Mouse (Mus musculus) monocyte, adult 2 months (primary cell): Measurements from ENCODE around the gene Lcmt2.
"Not testable (repeated sequence)": the region's sequence is repeated elsewhere in the genome, so short reads cannot be mapped to it uniquely, and the experiment has no call there.

Source experiments
- DNase-seq, 2 experiments: peaks; one replicate each; pipeline ENCODE4 v3.0.0; 2022; ENCODE audit warnings: low spot score in 2 of 2, low read depth in 1 of 2

Gene Lcmt2

DNA sequence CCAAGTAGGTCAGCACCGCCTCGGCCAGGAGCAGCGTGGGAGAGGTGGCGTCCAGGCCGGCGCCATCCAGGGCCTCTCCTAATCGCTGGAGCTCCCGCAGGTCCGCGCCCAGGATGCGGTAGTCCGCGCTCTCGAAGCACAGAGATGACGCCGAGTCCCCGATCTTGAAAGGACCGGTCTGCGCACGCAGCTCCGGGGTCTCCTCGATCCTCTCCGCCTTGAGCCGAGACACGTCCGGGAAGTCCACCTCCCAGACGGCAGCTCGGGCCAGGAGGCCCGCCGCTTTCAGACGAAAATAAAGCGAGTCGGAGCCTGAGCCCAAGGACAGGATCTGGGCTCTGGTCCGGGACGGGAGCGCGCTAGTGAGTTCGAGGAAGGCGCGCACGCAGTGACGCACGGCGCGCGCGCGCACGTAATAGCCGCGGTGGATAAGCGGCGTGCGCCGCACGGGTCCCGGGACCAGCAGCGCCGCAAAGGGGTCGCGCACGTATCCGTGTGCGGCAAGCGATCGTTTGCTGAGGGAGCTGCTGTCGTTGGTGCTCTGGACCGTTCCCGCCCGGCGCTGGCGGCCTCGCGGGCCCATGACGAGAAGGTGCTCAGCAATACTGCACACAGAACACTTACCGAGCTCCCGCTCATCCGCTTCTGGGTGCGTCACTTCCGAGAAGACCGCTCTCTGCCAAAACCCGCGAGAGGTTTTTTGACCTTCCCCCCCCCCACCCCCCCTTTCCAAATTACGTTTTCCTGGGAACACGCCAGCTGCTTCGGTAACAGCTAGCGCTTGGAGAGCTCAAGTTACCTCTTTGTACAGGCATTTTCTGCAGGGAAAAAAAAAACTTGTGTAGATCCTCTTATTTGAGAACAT, at the start of gene Lcmt2, which contains the start of gene Adal:
Gene Lcmt2, minus strand, starts transcription at position 636 of the 865 bp plus-strand sequence.
Gene Adal, plus strand, starts transcription at position 411 of the 865 bp plus-strand sequence.
- DNase-seq = peak; percentile 47 to 77

GRCm38 (mm10) chr2:121188530-121188929, 48.1 kb upstream of the Lcmt2 start:
- DNase-seq = no peak

GRCm38 (mm10) chr2:121184142-121184541, 43.7 kb upstream of the Lcmt2 start:
- no peak for DNase-seq

- no peak for DNase-seq
These were observed 43.0 kb upstream of the Lcmt2 start for GRCm38 (mm10) chr2:121183431-121183830.

DNA sequence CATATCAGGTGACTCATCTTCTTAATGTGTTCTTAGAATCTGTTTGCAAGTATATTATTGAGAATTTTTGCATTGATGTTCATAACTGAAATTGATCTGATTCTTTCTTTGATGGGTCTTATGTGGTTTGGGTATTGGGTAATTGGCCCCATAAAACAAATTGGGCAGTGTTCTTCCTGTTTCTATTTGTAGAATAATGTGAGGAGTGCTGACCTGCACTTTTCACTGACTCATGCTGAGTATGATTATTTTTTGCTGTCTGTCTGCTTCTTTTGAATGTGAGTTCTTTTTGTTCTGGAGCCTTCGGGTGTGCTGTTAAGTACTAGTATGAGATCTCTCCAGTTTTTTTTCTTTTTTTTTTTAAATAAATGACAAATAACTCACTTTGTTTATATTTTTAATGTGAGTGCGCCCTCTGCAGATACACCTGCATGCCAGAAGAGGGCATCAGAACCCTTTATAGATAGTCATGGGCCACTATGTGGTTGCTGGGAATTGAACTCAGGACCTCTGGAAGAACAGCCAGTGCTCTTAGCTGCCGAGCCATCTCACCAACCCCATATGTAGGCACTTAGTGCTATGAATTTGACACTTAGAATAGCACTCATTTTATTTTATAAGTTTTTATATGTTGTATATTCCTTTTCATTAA, 38.5 kb upstream of the Lcmt2 start:
- DNase-seq = no peak

GRCm38 (mm10) chr2:121170980-121171742, 30.7 kb upstream of the Lcmt2 start, which contains the start of gene Zscan29:
Gene Zscan29, minus strand, starts transcription at chr2:121171125.
- DNase-seq = peak; percentile 67 to 78

DNA sequence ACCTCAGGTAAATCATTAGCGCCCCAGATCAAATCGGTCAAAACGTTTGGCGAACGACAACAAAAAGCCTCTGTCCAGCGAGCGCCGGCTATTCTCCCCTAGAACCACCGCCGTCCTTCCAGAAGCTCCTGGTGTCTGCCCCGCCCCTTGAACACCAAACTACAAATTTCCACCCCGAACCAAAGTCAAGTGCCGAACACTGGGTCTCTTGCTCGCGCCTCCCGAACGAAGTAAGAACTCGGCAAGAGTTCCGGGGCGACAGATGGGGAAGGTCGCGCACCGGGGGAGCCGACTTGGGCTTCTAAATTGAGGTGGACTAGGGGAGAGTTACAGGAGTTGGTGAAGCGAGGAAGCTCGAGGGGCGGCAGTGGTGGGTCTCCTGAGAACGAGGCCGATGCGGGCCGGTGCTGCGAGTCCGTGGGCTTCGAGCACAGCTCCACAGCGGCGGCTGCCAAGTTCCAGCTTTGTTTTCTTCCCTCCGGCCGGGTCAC, 30.1 kb upstream of the Lcmt2 start, which contains the start of gene Tubgcp4:
Gene Tubgcp4, plus strand, starts transcription at position 174 of the 491 bp plus-strand sequence.
- no peak for DNase-seq

GRCm38 (mm10) chr2:121169902-121170301, 29.4 kb upstream of the Lcmt2 start:
- peak in 1 of 2 experiments; percentile 13 for DNase-seq

DNA sequence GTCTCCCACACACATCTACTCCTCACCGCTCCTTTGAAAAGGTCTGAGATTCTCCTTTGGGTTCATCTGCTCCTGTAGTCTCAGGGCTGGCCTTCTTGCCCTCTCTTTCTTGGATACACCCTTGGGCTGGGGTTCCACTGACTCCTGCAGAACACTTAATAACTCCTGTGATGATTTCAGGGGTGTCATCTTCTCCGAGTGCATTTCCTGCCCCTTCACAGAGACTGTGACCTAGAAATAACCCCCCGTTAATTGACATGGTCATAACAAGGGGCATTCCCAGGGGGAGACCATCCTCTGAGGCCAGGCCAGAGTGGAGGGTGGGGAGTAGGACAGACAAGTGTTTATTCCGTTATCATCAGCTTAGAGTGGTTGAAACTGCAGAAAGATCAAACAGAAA, 28.7 kb upstream of the Lcmt2 start:
- DNase-seq = no peak

DNA sequence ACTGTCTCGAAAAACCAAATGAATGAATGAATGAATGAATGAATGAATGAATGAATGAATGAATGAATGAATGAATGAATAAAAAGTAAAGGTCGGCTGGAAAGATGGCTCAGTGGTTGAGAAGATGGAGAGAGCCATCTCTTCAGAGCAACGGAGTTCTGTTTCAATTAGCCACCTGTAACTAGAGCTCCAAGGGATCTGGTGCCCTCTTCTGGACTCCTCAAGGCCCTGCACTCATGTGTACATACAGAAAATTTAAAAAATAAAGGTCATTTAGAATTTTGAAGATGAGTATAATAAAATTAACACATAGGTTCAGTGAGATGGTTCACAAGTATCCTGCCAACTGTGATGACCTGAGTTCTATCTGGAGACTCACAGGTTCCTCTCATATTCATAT, 12.6 kb upstream of the Lcmt2 start:
- no peak for DNase-seq

- no peak for DNase-seq
These were observed 9.2 kb upstream of the Lcmt2 start for GRCm38 (mm10) chr2:121149679-121150078.

GRCm38 (mm10) chr2:121142415-121142814, 2.0 kb upstream of the Lcmt2 start:
- no peak for DNase-seq

GRCm38 (mm10) chr2:121141216-121142035, 973 bp upstream of the Lcmt2 start:
- no peak for DNase-seq

GRCm38 (mm10) chr2:121139266-121140017, 1.0 kb downstream of the Lcmt2 start:
- no peak for DNase-seq

GRCm38 (mm10) chr2:121137371-121137770, 3.1 kb downstream of the Lcmt2 start:
- no peak for DNase-seq

DNA sequence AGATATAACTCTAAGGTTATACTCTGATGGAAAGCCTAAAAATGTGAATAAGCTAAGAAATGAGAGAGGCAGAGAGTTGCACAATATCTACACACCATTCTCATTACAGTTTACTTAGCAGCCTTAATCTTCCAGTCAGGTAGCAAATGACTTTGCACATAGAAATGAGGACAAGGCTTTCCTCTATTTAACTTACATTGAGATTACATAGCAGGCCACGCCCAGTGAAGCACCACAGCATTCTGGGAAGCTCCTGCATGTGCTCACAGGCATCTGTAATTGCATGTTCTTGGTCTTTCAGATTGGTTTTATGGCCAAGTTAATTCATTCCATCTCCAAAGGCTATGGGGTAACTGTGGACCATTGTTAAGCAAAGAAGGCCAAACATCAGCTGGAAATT, 7.6 kb downstream of the Lcmt2 start:
- no peak for DNase-seq

- no peak for DNase-seq
These were observed 11.4 kb downstream of the Lcmt2 start for GRCm38 (mm10) chr2:121128865-121129620.

GRCm38 (mm10) chr2:121127536-121127935, 12.9 kb downstream of the Lcmt2 start:
- no peak for DNase-seq

- not testable (repeated sequence) for DNase-seq
These were observed 14.2 kb downstream of the Lcmt2 start for GRCm38 (mm10) chr2:121126302-121126701.
